Mouse (Mus musculus): ENCODE measurements around the gene D6Ertd527e.

- no peak for TF ChIP-seq CTCF (IDR thresholded peaks at IDR 0.05; ENCODE audit: low read depth)
- TF ChIP-seq EP300 (IDR thresholded peaks at IDR 0.05; ENCODE audit: low read depth): no peak
Observed at GRCm38 (mm10) chr6:87130628-87131027, 26.1 kb downstream of the D6Ertd527e start.

All from liver, postnatal 0 days (tissue).